Mouse (Mus musculus): ENCODE measurements around the gene Spout1.
"Not testable (repeated sequence)": the region's sequence is repeated elsewhere in the genome, so short reads cannot be mapped to it uniquely, and the experiment has no call there.

Gene Spout1

DNA sequence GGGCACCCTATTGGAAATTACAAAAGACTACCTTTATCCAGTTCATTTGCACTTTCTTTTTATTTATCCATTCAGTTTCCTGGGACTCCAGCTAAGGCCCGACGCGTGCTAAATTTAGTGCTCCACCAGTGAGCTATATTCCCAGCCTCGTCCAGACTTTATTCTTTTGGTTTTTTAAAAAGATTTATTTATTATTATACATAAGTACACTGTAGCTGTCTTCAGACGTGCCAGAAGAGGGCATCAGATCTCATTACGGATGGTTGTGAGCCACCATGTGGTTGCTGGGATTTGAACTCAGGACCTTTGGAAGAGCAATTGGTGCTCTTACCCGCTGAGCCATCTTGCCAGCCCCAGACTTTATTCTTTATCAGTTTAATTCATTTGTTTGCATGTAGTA, 452 bp upstream of the Spout1 start:
- not testable (repeated sequence) for DNase-seq (ENCODE audit: low spot score in 2 of 2)

DNA sequence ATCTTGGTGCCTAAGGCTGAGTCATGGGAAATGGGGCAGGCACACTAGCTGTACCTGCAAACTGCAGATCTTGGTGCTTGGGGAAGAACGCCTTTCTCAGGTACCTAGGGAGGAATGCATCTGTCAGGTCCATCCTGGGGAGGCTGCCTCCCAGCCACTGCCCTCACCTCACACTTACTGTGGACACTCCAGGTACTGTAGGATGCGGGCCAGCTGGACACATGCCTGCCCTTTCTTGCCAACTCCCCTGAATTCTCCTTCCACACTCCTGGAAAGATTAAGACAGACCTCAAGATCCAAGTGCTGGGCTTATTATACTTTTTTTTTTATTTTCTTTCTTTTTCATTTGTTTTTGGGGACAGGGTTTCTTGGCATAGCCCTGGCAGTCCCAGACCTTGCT, 1.7 kb downstream of the Spout1 start:
- DNase-seq (ENCODE audit: low spot score in 2 of 2) = no peak

DNA sequence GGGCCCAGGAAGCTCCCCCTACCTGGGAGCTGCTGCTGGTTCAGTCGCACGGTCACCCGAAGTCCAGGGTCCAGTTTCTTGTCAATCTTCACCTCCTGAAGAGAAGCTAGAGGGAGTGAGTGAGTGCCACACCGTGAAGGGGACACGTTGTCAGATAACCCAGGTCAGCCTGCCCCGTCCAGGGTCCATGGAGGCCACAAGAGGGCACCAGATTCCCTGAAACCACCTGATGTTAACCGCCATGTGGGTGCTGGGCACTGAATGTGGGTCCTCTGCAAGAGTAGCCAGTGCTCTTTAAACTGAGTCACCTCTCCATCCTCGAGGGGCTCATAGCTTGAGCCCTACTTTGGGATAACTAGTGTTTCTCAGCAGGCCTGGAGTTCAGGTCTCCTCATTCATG, 2.4 kb downstream of the Spout1 start:
- DNase-seq (ENCODE audit: low spot score in 2 of 2) = no peak

DNA sequence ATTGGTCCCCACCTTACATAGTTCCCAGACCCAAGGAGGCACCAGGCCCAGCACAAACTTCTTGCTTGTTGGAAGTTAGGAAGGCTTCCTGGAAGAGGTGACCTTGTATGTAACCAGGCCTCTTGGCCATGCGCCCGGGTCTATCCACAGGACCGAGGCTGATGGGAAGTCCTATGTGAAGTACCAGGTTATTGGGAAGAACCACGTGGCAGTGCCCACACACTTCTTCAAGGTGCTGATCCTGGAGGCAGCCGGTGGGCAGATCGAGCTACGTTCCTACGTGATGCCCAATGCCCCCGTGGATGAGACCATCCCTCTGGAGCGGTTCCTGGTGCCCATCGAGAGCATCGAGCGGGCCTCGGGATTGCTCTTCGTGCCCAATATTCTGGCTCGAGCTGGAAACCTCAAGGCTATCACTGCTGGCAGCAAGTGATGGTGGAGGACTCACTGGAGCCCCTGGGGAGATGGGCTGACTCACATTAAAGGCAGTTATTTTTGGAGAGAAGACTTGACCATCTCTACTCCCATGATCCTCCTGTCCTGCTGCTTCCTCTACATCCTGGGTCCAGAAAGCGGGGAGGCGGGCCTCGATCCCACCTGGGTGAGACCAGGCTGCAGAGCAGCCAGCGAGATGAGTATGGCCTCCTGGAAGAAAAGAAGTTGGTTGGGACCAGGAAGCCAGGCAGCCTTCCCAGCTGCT, 4.6 kb downstream of the Spout1 start:
- DNase-seq (ENCODE audit: low spot score in 2 of 2) = no peak

DNA sequence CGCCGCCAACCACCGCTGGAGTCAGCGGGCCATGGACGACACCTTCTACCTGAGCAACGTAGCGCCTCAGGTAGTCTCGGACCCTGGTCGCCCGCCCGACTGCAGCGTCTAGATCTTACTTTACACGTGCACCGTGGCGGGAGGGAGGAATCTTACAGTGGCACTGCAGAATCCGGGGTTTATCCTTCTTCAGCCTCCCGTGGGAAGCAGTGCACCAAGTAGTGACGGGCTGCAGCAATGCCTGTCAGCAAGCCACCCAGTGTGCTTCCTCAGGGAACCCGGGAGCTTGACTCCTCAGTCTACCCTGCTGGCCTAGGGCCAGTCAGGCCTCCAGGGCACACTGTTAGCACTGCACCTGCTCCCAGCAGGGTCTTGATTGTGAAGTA, 6.3 kb downstream of the Spout1 start:
- DNase-seq (ENCODE audit: low spot score in 2 of 2) = no peak

DNA sequence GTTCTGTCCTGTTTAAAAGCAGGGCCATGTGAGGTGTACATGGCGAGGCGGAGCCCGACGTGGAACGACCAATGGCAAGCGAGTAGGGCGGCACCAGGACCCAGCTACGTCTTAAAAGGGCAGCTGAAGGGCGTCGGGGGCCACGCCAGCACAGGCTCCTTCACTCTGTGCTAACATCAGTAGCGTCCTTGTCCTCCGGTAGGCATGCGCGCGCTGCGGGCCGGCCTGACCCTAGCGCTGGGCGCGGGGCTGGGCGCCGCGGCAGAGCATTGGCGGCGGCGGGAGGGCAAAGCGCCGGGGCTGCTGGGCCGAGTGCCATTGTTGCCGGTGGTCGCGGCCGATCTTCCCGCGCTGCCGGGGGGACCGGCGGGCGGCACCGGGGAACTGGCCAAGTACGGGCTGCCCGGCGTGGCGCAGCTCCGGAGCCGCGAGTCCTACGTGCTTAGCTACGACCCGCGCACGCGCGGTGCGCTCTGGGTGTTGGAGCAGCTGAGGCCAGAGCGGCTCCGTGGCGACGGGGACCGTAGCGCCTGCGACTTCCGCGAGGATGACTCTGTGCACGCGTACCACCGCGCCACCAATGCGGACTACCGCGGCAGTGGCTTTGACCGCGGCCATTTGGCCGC, 6.8 kb downstream of the Spout1 start, which contains the start of gene Endog:
TSS of gene Endog (plus strand) at position 123 of the 626 bp plus-strand sequence.
- DNase-seq (ENCODE audit: low spot score in 2 of 2) = peak; percentile 86 to 89

DNA sequence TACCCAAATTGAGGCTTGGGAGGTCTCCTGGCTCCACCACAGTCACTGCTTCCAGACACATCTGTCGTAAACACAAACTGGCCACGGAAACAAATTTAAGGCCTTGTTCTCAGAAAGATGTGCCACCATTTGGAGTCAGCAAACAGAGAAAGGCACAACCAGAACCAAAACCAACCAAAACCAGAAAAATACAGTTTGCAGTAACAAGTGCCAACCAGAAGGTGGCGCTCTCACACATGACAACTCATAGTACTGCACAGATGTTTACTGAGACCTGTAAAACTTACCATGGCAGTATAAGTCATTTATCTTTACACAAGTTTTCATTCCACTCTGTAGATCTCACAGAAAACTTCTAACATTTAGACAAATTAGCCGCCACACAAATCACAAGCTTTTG, 11.6 kb downstream of the Spout1 start:
- no peak for DNase-seq (ENCODE audit: low spot score in 2 of 2)

DNA sequence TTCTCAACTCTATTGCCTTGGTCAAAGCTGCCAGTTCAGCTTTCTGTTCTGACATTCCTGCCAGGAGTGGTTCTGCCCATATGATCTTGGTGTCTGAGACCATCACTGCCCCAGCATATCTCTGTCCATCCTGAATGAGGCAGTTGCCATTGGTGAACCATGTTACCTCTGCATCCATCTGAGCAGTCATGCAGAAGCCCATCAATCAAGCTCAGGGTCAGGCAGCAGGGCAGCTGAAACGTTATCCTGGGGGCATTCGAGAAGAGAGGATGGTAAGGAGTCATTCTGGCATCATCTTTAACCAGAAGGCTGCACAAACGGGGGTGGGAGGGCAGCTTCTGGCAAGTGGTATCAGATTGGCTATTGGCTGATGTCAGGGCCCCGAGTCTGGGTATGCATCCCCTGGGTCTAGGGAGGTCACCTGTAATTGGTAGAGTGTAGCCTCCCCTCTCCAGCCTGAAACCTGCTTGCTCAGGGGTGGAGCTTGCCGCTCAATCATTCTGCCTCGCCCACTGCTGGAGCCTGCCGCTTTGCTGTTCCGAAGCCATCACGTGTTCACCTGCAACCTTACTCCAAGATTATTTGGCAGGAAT, 13.8 kb downstream of the Spout1 start:
- DNase-seq (ENCODE audit: low spot score in 2 of 2) = no peak

DNA sequence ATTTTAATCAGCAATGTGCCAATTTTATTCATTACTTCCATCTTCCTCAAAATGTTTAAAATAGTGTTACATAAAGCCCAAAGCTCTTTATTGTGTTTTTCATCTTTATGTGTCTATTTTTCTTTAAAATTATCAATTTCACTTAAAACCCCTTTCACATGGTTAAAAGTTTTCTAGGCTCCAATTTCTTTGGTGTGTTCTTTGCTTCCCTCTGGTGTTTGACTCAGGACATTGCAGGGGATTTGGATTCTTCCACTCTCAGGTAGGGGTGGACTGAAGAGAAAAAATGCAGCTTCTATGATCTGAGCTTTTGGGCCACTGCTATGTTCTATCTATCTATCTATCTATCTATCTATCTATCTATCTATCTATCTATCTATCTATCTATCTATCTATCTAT, 16.4 kb downstream of the Spout1 start:
- peak in 1 of 2 experiments; percentile 60 for DNase-seq (ENCODE audit: low spot score in 2 of 2)

DNA sequence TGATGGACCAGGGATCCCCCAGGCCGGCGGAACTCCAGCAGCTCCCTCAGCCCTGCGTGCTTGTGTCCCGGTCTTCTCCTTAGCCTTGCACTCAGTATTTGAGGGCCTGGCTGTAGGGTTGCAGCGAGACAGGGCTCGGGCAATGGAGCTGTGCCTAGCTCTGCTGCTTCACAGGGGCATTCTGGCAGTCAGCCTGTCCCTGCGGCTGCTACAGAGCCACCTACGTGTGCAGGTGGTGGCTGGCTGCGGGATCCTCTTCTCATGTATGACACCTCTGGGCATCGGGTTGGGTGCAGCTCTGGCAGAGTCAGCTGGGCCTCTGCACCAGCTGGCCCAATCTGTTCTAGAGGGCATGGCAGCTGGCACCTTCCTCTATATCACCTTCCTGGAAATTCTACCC, 18.4 kb downstream of the Spout1 start:
- DNase-seq (ENCODE audit: low spot score in 2 of 2) = not testable (repeated sequence)

DNA sequence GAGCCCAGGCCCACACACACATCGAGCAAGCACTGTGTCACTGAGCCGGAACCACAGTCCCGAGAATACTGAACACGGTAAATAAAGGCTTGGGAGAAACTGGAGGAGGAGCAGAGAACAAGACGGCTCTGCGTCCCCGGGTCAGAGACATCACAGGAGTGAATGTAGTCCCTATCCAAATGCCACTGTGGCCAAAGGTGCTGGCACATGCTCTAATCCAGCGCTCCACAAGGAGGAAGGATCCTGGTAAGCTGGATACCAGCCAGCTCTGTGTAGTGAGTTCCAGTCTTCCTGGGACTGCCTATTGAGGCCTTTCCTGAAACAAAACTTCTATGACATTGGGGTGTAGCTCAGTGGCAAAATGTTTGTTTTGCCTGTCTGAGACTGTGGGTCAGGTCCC, 25.6 kb downstream of the Spout1 start:
- DNase-seq (ENCODE audit: low spot score in 2 of 2) = no peak

DNA sequence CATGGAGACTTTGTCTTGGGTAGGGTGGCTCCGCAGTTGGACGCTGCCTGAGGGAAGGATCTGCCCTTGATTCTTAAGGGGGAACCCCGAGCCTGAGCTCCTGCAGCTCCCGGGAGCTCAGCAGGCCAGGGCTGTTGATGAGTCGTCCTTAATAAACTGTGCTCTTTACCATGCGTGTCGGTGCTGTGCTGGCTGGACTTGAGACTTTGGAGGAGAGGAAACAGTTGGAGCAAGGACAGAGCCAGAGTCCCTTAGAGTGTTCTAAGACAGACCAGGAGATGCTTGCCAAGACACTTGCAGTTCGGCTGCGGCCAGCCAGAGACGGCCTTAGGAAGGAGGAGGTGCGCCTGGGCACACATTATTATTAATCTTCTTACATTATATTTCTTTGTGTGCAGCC, 26.4 kb downstream of the Spout1 start:
- DNase-seq (ENCODE audit: low spot score in 2 of 2) = no peak

DNA sequence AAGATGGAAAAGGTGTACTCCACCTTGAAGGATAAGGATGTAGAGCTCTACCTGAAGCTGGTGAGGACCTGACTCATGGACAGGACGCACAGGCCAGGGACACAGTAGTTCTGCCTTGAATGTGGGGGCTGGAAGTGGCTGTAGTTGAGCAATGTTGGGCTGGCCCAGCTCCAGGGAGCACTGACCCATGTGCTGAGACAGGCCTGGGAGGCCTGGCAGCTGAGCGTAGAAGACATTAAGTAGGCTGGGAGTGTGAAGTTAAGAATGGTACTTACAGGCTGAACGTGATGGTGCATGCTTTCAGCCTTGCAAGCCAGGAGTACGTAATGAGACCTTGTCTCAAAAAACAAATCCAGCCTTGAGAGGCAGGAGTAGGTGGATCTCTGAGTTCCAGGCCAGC, 30.8 kb downstream of the Spout1 start:
- DNase-seq (ENCODE audit: low spot score in 2 of 2) = no peak

DNA sequence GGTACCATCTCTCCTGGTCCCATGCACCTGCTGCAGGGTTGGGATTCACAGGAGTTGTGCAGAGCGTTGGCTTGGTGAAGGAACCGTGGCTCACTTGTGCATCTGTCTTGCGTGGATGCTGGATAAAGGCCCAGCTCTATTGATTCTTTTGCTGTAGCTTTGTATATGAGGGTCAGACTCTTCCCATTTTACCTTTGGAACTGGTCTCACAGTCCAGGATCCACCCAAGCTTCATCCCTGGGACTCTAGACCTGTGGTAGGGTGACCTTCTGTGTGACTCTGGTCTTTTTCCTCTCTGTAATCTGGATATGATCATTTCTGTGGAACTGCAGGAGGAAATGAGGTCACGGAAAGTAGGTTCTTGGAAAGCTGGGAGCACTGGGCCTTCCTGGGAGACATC, 33.8 kb downstream of the Spout1 start:
- DNase-seq (ENCODE audit: low spot score in 2 of 2) = no peak

DNA sequence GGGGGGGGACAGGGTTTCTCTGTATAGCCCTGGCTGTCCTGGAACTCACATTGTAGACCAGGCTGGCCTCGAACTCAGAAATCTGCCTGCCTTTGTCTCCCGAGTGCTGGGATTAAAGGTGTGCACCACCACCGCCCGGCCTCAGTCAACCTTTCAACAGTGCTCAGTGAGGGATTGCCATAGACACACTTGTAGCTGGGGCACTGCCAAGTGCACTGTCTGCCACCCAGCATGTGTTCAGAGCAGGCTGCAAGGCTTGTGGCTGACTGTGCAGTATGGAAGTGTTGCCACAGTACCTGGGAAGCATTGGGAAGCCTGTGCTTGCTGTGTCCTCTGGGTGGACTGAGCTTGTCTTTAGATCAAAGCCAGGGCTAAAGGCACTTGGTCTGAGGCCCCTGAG, 38.2 kb downstream of the Spout1 start:
- DNase-seq (ENCODE audit: low spot score in 2 of 2) = not testable (repeated sequence)

DNA sequence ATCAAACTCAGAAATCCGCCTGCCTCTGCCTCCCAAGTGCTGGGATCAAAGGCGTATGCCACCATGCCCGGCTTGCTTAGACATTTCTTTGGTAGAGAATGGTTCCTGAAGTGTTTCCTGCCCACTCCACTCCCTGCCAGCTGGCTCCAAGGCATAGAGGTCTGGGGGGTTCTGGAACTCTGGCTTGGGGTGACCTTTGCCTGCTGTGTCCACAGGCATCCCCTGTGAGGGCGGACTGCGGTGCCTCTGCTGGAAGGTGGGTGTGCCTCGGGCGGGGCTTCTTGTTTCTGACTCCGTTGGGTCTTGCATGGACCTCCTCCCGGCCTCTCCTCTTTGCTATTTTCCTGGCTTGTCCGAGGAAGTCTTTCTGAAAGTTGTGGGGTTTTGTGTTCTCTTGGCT, 41.8 kb downstream of the Spout1 start:
- DNase-seq (ENCODE audit: low spot score in 2 of 2) = no peak

DNA sequence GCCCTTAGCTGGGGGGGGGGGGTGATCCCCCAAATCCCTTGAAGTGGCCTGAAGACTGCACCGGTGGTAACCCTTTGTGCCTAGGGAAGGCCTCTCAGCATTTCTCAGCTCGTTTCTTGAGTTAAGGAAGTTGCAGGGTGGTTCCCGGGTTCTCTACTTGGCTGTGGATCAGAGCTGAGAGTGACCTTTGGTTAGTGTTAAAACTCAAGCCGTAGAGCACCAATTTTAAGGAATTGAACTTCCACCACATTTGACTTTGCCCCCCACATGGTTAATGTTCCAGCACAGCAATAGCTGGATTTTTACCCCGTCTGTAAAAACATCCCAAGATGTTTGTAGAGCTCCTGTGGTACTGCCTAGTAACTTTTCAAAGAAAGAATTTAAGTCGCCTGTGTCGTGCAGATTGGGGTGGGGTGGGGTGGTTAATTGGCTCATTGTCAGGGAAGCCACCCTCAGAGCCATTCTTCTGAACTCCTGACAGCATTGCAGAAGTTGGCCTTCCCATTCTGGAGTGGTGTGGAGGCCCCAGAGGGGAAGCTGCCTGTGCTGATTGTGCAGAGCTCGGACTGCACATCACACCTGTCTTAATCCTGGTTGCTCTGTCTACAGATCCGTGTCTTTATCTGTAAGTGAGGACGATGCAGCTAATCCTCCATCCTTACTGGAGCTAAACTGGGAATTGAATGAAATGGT, 43.2 kb downstream of the Spout1 start:
- no peak for DNase-seq (ENCODE audit: low spot score in 2 of 2)

DNA sequence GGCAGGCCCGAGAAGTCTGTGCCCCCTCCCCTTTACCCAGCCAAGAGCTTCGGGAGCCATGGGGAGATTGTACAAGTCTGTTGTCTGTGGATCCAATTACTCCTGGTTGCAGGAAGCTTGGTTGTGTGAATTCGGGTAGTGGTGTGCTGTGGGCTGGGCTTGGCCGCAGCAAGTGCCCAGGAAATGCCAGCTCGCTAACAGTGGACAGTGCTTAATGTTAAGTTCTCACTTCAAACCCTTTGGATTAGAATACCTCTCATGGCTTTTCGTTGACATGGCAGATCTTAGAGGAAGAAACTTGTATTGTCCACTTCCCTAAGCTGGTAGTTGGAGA, 43.9 kb downstream of the Spout1 start:
- peak in 1 of 2 experiments; percentile 6 for DNase-seq (ENCODE audit: low spot score in 2 of 2)

DNA sequence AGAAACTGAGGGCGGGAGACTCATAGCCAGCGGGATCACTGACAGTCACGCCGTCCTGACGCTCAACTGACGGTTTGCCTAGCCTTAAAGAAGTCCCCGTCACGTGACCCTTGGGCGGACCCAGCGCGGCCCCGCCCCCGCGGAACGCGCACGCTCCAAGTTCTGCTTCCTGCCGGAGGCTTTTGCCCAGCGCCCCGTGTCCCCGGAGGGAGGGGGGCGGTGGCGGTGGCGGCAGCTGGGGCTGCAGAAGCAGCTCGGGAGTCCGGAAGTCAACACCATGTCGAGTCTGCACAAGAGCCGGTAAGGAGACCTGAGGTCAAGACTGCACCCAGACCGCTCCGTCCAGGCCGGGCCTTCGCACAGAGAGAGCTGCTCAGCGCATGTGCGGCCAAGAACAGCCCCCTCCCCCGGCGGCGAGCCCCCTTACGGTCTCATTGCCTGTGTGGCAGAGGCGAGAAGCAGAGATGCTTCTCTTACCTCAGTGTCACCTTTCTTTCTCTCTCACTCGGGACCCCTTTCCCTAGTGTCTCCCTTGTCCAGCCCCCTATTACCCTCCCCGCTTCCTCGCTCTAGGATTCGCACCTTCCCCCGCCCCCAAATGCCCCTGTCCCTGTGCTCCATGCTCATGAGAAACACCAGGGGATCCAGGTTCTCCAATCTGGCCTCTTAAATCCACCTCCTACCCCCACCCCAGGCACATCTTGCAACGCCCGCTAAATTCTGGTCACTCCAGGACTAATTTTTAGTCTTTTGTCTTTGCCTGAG, 44.5 kb downstream of the Spout1 start, which contains the start of gene Tbc1d13:
TSS of gene Tbc1d13 (plus strand) at position 134 of the 765 bp plus-strand sequence.
- DNase-seq (ENCODE audit: low spot score in 2 of 2) = peak; percentile 98 to 99

DNA sequence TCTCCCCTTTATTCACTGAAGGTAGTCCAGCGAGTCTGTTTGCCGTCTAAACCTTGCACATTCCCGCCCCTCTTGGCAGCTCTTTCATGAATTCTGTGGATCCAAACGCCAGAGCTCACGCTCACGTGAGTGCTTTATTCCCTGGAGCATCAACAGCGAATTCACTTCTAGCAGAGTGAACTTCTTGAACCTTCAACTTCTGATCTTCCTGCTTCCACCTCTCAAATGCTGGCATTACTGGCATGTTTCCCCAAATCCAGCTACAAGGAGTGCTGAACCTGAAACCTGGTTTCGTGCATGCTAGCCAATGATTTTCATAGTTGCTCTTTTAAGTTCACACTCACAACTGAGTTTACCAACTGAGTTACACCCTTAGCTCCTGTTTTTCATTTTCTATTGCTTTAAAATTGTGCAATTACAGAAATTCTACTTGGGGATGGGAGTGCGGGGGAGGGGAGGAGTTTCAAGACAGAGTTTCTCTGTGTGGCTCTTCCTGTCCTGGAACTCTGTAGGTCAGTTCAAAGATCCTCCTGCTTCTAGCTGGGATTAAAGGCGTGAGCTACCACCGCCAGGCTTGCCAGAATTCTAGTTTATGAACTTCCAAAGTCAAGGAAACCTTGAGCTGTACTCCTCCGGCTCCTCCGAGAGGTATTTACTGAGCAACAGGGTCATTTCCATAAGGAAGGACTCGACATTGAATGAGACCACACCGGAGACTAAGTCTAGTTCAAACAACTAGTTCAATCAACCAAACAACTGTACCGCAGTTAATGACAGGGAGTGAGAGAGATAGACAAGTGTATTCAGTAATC, 45.3 kb downstream of the Spout1 start:
- DNase-seq (ENCODE audit: low spot score in 2 of 2) = no peak

DNA sequence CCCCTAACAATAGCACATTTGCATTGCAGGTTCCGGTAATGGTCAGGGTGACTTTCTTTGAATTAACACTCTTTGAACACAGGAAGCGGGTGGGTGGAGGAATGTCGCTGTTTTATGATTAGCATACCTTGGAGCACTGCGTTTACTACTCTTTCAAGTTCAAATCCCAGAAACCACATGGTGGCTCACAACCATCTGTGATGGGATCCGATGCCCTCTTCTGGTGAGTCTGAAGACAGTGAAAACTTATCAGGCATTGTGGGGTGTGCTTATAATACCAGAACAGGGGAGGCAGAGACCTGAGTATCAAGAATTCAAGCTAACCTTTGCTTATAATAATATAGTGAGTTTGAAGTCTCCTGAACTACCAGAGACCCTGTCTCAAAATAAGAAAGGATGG, 47.0 kb downstream of the Spout1 start:
- DNase-seq (ENCODE audit: low spot score in 2 of 2) = not testable (repeated sequence)
